Mouse (Mus musculus): Measurements from ENCODE around the gene Tm4sf5.
"Not testable (repeated sequence)": the region's sequence is repeated elsewhere in the genome, so short reads cannot be mapped to it uniquely, and the experiment has no call there.

Gene Tm4sf5

DNA sequence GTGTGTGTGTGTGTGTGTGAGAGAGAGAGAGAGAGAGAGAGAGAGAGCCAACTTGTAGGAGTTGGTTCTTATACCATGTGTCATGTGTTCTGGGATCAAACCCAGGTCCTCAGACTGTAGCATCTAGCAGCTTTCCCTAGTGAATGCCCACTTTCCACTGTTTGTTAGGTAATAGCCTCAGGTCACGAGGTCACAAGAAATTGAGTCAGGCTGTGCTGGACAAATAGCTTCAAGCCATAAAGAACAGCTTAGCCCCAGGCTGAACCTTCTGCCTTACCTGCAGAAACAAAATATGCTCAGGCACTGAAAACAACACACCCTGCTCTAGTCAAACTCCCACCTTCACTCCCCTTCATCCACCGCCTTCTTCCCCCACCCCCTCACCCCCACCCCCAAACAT lies 6.2 kb downstream of the Tm4sf5 start:
- no peak for DNase-seq

DNA sequence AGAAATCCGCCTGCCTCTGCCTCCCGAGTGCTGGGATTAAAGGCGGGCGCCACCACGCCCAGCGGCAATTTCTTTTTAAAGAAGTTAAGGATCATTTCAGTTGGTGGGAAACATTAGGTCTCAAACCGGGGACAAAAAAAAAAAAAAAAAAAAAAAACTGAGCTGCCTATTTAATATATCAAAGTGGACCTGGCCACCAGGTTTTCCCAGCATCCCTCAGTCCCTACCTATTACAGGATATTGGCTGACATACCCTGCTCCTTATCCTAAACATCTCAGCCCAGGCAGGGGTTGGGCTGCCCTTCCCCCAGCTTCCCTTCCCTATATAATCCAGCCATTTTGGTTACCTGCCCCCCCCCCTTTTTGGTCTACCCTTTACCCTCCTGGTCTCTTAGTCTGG lies 6.8 kb downstream of the Tm4sf5 start:
- no peak for DNase-seq

DNA sequence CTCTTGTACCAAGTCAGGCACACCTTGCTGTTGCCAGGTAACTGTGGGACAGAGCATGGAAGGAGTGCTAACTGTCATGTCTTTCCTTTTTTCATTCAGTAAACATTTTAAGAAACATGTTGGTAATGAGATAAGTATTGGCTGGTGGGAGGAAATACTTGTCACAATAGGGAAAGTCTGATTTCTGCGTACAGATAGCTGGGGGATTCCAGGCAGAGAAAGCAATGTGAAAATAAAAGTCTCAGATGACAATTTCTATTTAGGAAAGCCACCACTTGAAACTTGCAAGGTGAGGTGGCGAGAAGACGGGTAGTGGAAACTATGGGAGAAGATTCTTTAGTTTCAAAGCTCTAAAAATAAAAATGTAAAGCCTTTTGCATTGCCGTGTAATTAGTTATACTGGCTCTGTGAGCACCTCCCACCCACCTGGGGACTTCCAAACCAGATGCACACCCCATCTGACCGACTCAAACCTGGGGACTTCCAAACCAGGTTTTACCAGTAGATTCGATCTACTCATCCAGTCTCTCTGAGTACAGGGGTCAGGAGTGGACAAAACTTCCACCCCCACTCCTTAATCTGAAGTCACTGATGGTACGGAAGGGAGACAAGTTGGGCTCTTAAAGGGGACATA lies 7.8 kb downstream of the Tm4sf5 start:
- DNase-seq = no peak

DNA sequence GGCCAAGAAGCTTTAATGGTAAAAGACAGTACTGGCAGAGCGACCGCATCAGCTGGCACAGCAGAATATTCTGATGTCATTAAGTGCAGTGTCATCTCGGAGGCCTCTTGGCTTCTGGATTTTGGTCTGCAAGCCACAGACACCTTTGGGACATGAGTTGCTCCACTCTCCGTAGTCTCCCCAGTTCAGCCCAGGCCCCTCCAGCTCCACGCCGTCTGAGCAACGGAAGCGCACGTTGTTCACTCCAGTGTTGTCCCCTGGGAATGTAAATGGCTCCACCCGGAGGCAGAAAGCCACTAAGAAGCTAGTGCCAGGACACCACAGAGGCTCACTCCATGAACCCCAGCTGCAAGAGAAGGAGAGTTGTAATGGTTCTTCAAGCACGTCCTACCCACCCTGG lies 8.5 kb downstream of the Tm4sf5 start:
- no peak for DNase-seq

DNA sequence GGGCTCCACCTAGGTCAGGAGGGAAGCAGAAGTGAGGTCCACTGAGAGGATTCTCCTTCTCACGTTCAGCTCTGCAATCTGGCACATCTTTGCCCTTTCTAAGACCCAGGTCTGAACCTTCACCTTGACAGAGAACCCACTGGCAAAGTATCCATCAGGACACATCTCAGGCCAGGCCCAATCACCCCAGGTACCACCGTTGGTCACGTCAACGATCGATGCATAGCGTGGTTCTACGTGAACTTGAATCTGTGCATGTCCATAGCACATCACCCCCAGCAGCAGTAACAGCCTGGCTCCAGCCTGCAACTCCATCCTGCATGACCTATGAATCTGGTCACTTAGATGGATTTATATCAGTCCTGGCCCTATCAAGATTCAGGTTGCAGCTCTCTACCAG lies 9.2 kb downstream of the Tm4sf5 start, which contains the start of gene Vmo1:
Vmo1 (minus strand) TSS at position 329 of the 400 bp plus-strand sequence.
- no peak for DNase-seq

DNA sequence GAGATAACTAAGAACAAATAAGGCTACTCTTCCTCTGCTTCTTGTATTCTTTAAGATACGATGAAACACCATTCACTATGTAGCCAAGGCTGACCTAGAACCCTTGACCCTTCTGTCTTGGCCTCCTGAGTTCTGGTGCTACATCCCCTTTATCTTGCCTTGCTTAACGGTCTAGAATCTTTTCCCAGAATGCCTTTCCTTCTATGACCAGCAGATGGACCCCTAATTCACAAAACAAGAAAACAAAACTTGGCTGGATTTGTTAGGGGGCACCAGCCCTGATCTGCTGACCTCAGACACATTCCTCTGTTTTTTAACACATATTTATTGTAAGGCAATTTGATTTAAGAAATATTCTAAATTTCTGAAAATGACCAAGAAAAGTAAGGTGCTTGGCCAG lies 11.3 kb downstream of the Tm4sf5 start:
- DNase-seq = peak; percentile 58 to 63

DNA sequence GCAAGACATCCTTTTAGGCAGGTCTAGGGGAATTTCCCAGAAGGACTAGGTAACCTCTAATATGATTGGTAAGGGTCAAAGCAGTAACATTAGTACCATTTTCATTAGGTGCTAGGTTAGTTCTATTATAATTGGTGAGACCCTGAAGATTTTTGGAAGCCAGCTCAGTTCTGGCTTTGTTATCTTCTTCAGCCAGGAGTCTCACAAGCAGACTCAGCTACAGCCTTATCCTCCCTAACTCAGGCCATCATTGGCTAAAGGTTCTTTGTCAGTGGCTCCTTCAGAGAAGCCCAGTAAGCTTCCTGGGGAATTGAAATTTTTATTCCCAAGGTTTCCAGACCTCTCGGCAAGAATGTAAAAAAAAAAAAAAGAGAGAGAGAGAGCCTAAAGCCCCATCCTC lies 13.4 kb downstream of the Tm4sf5 start:
- DNase-seq = no peak

DNA sequence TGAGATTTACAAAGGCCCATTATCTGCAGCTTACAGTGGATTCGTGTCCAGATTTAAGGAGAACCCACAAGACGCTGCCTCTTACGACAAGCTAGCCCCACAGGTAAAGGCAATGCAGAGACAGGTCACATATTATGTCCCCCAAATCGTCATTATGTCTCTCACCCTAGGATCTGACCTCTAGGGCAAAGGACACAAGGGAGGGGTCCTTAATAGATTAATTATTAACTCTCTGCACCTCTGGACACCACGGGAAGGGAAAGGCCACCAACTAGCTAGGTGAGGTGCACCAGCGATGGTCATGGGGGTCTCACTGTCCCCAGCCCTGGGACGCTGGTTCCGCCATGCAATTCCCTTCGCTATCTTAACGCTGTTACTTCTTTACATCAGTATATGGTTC lies 13.9 kb downstream of the Tm4sf5 start, which contains the start of gene Gltpd2:
Gltpd2 (plus strand) TSS at position 274 of the 400 bp plus-strand sequence.
- DNase-seq = no peak

DNA sequence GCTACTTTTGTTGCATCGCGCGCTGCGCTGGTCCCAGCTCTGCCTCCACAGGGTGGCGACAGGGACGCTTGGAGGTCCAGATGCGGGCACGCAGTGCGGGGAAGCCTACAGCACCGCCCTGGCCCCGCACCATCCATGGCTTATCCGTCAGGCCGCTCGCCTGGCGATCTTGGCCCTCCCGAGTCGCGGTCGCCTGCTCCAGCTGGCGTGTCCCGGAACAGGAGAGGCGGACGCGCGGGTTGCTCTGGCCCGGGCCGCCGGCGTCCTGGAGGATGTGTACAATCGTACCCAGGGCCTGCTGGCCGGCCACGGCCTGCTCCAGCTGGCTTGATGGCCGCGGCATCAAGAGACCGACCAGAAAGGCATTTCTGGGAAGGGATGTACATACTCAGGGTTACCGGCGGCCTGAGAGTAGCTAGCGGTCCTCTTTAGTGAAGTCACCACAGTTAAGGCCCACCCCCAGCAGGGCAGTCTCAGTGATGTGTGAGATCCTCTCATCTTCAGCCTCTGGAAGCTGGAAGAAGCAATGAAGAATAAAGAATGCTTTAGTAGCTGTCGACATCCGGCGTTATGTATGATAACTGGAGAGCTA lies 15.2 kb downstream of the Tm4sf5 start:
- DNase-seq = peak; percentile 52 to 59

DNA sequence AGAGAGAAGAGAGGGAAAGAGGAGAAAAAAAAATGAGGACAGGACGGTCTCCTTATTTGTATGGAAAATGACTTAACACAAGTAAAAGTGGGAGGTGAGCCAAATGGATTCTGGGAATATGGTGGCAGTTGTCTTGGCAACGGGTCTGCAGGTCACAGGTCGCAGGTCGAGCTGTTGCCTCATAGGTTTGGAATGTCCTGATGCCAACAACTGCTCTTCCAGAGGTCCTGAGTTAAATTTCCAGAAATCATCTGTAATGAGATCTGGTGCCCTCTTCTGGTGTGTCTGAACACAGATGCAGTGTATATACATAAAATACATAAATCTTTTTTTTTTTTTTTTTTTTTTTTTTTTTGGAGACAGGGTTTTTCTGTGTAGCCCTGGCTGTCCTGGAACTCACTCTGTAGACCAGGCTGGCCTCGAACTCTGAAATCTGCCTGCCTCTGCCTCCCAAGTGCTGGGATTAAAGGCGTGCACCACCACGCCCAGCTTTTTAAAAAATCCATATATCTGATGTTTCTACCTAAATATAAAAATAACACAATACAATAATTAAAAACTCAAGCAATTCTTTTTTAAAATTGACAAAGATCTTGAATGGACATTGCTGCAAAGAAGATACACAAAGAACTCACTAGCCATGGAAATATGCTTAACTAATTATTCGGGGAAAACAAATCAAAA lies 18.4 kb downstream of the Tm4sf5 start:
- DNase-seq = not testable (repeated sequence)

DNA sequence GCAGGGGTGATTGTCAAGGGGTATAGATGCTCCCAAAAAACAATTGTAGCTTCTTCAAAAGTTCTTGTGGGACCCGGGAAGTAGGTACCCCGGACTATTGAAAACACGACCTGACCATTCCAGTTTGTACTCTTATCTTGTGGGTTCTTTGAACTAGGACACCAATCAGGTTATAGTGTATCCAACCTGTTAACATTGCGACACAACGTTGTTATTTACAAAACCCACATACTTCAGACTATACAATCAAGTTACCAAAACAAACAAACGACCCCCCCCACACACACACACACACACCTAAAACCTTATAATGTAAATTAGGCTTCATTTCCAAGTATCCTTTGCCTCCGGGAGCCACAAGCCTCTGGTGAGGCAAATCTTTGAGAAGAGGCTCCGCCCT lies 19.7 kb downstream of the Tm4sf5 start:
- no peak for DNase-seq

DNA sequence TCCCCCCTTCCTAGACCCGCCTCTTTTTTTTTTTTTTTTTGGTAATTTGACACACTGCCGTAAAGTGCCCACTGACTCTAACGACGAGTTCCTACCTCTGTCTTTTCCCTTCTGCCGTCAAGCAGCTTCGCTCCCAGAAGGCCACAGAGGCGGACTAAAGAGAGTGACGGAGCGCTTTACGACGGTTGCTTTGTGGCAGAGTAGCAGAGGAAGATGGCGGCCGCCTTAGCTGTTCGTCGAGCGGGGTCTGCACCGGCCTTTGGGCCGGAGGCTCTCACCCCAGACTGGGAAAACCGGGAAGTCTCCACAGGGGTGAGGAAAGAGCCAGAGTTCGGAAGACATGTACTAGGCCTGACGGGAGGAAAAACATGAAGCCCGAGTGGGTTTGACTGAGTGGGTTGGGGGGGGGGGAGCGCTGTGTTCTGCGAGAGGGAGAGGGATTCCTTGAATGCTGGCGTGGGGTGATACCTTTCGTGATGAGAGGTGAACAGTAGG lies 20.2 kb downstream of the Tm4sf5 start, which contains the start of gene Psmb6:
Psmb6 (plus strand) TSS at position 184 of the 495 bp plus-strand sequence.
- peak; percentile 90 to 92 for DNase-seq

DNA sequence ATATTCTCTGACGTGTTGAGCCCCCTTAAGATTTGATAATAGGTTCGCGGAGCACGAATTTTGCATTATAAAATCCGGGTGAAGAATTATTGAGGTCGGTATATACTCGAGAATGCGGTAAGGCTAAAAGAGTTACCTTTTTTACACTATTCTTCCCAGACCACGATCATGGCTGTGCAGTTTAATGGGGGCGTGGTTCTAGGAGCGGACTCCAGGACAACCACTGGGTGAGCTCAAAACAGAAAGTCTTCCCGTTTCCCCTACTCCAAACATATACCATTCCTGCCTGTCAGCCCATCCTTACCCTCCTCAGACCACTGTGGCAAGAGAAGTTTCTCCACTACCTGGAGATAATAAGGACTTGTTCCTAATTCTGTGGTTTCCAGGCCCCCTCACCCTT lies 20.7 kb downstream of the Tm4sf5 start:
- DNase-seq = no peak

DNA sequence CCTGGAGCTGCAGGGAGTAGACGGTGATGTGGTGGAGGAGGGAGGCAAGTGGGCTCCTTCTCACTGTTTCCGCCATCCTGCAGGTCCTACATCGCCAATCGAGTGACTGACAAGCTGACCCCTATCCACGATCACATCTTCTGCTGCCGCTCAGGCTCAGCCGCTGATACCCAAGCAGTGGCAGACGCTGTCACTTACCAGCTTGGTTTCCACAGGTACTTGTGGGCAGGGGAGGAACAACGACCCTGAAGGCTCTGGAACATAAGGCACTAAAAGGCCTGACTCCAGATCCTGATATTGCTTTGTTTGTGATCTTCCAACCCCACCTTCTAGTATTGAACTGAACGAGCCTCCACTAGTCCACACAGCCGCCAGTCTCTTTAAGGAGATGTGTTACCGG lies 21.2 kb downstream of the Tm4sf5 start:
- DNase-seq = no peak

DNA sequence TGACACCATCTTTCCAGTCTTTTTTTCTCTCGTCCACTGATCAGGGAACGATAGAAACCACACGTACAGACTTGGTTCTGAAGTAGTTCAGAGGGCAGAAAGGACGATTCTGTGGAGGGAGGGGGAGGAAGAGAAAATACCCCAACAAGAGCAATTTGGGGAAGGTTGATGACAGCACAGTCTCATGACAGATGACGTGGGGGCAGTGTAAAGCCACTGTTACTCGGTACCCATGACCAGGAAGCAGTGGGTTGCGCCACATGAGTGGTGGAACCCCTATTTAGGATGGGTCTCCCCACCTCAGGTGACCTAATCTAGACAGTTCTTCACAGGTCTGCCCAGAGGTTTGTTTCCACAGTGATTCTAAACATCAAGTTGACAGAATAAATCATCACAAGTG lies 23.6 kb downstream of the Tm4sf5 start:
- no peak for DNase-seq

DNA sequence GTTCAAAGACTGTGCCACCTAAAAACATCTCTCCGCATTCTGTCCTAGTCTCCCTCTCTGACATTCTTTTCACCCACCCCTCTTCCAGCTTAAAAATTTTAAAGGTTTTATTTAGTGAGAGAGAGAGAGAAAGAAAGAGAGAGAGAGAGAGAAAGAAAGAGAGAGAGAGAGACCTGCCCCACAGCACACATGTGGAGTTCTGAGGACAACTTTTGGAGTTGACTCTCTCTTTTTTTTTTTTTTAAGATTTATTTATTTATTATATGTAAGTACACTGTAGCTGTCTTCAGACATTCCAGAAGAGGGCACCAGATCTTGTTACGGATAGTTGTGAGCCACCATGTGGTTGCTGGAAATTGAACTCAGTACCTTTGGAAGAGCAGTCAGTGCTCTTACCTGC lies 26.0 kb downstream of the Tm4sf5 start:
- not testable (repeated sequence) for DNase-seq

DNA sequence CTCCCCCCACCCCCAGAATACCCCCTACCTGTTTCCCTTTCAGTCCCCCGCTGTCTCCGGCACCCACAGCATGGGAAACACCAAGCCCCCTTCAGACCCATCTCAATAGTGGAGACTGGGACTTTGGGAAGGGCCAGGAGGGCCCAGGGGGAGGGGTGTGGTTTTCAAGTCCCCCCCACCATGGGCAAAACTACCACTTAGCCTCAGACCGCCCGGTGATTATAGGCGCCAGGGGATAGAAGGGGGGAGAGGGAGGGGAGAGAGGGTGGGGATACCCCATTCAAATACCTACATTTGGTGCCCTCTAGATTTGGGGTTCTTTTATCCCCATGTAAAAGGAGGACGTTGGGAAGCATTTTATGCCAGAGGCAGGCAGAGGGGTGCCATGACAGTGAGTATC lies 27.8 kb downstream of the Tm4sf5 start, which contains the start of gene Gm40193:
Gm40193 (minus strand) TSS at position 101 of the 400 bp plus-strand sequence.
- DNase-seq = no peak

DNA sequence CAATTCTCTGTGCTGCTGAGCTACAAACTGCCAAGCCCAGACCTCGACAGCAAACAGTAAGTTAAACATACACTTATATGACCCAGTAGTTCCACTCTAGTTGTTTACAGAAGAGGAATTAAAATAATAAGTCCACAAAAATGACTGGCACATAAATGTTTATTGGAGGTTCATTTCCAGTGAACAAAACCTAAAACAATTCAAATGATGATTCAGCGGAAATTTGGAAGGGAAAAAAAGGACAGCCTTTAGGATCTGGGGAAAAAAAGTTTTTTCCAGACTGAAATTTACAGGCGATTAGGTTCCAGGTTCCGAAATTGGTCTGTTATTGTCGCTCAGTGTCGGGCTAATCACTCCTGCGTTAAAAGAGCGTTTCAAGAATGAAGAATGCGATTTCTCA lies 34.4 kb downstream of the Tm4sf5 start:
- DNase-seq = no peak

DNA sequence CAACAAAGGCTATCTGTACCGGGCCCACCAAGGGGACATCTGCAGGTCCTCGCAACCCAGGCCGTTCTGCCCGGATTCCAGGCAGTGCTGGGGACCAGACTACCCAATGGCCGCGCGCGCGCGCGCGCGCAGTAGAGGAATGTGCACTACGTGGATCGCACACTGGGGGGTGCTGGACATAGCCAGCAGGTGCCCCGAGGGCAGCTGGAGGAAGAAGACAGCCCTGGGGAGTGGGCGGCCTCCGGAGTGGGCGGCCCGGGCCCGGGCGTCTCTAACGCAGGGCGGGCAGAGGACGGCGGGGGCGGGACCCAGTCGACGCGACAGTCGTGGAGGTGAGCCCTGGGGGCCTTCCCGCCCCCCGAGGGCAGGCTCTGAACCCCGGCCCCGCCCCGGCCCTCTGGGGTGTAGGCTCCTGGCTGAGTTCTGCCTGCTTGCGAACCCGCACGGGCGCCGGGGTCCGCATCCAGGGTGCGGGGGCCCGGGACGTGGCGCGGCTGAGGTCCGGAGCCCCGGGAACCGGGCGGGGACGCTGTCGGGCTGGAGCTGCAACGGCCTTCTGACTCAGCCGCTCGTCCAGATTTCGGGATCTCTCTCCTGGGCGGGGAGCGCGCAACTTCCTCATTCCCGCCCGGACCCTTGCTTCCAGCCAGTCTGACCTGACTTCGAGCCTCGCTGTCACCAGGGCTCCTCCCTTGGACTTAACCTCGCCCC lies 35.0 kb downstream of the Tm4sf5 start, which contains the start of gene Pld2:
Pld2 (plus strand) TSS at position 188 of the 711 bp plus-strand sequence.
- DNase-seq = peak; percentile 68 to 78

DNA sequence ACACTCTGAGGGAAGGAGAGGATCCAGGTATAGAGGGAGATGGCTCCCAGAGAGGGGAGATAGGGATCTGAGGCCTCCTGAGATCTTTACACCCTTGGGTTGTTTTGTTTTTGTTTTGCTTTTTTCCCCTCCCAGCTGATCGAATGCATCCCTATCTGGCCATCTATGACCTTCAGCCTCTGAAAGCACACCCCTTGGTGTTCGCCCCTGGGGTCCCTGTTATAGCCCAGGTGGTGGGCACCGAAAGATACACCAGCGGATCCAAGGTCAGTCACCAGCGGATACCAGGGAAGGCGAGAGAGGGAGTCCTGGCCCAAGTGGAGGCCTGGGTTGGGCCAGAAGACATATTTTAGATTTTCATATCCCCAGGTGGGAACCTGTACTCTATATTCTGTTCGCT lies 35.9 kb downstream of the Tm4sf5 start:
- no peak for DNase-seq

DNA sequence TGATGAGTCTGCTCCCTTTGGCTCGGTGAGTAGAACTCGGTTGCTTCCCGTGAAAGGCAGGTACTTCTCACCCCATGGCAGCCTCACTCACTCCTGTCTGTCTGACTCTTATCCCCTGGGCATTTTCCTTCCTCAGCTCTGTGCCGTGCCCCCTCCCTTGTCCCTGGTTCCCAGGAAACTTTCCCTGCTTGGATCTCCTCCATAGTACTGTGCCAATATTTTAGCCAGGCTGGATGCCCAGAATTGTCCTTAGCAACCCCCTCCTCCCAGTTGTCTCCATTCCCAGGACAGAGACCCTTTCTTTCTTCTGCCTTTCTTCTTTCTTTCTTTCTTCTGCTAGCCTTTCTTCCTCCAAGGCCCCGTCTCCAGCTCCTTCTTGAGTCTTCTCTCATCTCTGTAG lies 36.4 kb downstream of the Tm4sf5 start:
- no peak for DNase-seq

DNA sequence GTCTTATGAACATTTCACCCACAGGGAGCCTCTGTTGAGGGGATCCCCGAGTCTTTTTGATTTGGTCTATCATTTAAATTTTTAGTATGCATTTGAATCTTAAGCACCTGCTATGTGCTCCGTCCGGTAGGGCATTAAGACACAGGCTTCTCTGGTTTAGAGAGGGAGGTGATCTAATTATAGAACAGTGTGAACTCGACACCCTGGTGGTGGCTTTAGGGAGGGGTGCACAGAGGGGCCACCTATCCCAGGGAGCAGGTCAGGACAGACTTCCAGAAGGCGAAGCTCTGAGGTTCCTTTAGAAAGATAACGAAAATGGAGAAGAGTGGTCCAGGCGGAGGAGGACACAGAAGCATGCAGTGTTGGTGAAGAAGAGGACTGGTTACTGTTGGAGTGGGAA lies 39.5 kb downstream of the Tm4sf5 start:
- no peak for DNase-seq

DNA sequence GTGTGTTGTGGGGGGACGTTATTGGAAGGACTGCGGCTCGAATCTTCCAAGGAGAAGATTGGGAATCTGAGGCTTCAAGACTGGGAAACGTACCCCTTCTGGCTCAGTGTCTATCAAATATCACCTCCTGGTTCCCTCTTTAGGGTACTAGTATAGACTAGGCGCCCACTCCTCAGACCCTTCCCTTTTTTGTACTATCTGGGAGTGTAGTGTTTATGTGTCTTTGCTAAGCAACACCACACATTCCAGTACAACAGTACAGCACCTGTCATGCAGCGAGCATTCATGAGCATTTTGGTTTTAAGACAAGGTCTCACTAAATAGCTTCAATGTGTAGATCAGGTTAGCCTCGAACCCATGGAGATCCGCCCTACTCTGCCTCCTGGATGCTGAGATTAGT lies 46.5 kb downstream of the Tm4sf5 start:
- no peak for DNase-seq

All from cerebellum, postnatal 14 days (tissue).